Mouse (Mus musculus): ENCODE results near the gene Rnf5. TPM values are rescaled to one million over a fixed set of nuclear protein-coding genes. Genes with fewer than 3 reads are reported as not detected.

The Rnf5 gene
- total RNA-seq (2015), result 50.6 and 51.6 TPM in 2 replicates
- 17.7 and 18.5 TPM in 2 replicates for total RNA-seq (2017)

GRCm38 (mm10) chr17:34603375-34604060, at the start of gene Rnf5:
Gene Rnf5, minus strand, starts transcription at chr17:34603690.
- ATAC-seq (replicated peaks; ENCODE audit: poor library complexity), result peak; percentile 72

DNA sequence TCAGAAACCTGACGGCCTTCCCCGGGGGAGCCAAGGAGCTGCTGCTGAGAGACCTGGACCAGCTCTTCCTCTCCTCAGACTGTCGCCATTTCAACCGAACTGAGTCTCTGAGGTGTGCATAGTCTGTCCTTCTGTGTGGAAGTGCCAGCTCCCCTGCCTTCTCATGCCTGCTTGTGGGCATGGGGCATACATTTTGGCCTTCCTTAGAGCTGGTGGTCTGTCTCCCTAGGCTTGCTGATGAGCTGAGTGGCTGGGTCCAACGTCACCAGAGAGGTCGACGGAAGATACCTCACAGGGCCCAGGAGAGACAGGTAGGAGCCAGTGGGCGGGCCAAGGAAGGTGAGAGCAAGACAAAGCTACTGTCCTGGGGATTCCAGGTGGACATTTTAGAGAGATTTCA, 49.5 kb upstream of the Rnf5 start:
- no peak for ATAC-seq (replicated peaks; ENCODE audit: poor library complexity)

GRCm38 (mm10) chr17:34652546-34652945, 49.1 kb upstream of the Rnf5 start:
- ATAC-seq (replicated peaks; ENCODE audit: poor library complexity), result no peak

DNA sequence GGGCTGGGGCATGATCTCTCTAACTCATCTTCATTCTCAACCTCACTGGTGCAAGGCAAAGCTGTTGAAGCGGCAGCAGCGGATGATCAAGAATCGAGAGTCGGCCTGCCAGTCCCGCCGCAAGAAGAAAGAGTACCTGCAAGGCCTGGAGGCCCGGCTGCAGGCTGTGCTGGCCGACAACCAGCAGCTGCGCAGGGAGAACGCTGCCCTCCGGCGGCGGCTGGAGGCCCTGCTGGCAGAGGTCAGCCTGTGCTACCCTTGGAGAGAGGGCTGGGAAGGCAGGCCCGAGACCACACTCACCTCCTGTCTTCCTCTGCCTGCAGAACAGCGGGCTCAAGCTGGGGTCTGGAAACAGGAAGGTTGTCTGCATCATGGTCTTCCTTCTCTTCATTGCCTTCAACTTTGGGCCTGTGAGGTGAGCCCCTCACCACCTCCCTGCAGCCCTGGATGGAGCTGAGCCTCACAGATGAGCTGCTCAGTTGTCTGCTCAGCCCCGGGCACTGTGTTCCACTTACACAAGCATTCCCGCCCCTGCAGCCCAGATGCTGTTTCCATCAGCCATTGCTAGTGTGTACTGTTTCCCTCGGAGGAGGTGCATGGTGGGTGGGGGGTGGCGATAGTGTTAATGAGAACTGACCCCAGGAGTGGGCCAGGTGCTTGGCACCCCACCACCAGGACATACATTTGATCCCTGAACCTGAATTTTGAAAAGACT, 48.2 kb upstream of the Rnf5 start:
- ATAC-seq (replicated peaks; ENCODE audit: poor library complexity), result 0 out of 2 replicates have a peak, but pooled peaks have one; percentile 15

DNA sequence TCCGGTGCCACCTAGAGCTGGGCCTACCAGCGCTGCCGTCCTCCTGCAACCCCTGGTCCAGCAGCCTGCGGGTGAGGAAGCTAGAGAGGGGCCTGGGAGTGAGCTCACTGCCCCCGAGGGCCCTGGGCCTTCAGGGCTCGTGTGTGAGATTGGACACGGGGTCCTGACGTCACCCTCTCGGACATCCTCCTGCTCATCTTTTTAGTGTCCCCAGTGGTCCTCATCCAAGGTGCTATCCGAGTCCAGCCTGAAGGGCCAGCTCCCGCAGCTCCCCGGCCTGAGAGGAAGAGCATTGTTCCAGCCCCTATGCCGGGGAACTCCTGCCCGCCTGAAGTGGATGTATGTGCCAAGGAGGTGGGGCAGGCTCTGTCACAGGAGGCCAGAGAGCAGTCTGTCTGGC, 47.3 kb upstream of the Rnf5 start:
- ATAC-seq (replicated peaks; ENCODE audit: poor library complexity), result no peak

DNA sequence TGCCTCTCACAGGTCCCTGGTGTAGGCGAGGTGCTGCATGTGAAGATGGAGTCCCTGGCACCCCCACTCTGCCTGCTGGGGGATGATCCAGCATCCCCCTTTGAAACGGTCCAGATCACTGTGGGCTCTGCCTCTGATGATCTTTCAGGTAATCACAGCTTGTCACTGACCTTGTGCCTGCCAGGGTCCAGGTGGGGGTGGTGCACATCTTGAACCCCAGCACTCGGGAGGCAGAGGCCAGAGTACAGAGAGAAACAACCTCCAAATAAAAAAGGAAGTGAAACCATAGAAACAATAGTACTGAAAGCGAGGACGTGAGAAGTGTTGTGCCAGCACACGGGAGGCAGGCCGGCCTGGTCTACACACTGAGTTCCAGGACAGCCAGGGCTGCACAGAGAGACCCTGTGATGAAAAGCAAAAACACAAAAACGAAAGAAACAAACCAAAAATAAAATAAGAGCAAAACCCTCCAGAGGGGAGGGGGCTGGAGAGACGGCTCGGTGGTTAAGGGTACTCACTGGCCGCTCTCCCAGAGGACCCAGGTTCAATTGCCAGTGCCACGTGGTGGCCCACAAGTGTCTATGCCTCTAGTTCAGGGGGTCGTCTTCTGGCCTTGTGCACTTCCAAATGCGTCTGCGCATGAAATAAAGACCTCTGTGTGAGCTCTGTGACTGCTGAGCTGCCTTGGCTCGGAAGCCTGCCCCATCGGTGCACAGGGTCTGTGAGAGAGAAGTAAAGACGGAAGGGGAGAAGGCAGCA, 45.8 kb upstream of the Rnf5 start:
- no peak for ATAC-seq (replicated peaks; ENCODE audit: poor library complexity)

- no peak for ATAC-seq (replicated peaks; ENCODE audit: poor library complexity)
Observed at GRCm38 (mm10) chr17:34648141-34648890, 44.8 kb upstream of the Rnf5 start.

DNA sequence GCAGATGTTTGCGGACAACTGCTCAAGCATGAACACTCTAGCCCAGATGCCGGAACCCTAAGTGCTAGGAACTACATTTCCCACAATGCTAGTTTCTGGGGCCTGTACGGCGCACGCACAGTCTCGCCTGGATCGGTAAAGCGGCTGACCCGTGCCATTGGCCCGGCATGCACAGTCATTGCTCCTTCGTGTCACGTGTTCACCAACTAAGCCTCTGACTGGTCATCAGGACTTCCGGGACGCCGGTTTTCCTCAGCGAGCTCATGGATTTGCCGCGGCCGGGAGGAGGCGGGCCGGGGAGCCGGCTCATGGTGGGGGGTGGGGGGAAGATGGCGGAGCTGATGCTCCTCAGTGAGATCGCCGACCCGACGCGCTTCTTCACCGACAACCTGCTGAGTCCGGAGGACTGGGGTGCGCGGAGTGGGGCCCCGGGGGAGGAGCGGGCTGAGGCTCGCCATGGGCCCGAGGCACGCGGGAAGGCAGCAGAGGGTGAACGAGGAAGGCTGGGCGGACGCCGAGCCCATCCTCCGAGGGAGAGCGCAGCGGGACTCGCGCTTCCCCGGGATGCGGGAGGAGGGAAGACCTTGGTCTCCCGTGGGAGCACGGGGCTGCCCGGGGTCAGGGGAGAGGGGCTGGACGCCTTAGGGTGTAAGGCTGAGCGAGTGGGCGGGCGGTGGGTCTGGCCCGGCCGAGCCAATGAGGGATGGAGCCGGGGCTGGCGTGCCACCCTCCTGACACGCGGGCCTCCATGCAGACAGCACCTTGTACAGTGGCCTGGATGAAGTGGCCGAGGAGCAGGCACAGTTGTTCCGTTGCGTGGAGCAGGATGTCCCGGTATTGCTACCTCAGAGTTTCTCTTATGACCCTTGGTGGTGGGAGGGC, 43.7 kb upstream of the Rnf5 start, which contains the start of gene Atf6b:
Atf6b (plus strand) TSS at position 241 of the 882 bp plus-strand sequence.
- peak; percentile 84 for ATAC-seq (replicated peaks; ENCODE audit: poor library complexity)

DNA sequence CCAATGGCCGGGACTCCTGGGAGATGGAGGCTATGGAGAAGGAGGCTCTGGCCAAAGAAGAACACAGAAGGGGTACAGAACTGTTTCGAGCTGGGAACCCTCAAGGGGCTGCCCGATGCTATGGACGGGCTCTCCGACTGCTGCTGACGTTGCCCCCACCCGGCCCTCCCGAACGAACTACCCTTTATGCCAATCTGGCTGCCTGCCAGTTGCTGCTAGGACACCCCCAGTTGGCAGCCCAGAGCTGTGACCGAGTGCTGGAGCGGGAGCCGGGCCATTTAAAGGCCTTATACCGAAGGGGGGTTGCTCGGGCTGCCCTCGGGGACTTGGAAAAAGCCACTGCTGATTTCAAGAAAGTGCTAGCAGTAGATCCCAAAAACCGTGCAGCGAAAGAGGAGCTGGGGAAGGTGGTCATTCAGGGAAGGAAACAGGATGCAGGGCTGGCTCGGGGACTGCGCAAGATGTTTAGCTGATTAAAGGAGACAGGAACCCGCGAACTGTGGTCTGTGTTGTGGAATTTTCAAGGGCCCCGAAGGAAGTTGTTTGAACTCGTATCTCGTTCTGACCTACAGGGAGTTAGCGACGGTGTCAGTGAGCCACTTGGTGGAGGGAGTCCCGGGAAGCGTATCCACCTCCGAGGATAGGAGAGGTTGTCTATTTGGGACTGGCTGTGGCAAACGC, 42.5 kb upstream of the Rnf5 start:
- ATAC-seq (replicated peaks; ENCODE audit: poor library complexity), result no peak

- ATAC-seq (replicated peaks; ENCODE audit: poor library complexity), result no peak
Observed at GRCm38 (mm10) chr17:34645256-34645829, 41.9 kb upstream of the Rnf5 start.

DNA sequence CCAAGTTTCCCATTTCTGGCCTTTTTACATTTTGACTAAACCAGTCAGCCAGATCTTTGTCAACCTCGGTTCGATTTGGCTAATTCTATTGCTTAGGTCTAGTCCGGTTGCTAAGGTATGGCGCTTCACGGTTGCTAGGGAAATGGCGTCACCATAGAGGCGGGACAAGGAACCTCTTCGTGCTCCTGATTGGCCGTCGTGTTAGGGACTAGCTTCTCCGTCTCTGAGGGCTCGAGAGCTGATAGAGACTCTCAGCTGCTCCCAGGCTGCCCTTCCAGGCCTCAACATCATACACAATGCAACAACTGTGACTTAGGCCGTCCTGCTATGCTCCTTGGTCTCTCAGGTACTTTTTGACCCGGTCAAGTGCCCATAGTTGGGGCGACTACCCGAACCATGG, 41.1 kb upstream of the Rnf5 start, which contains the start of gene Fkbpl:
Fkbpl (plus strand) TSS at position 157 of the 400 bp plus-strand sequence.
- peak; percentile 82 for ATAC-seq (replicated peaks; ENCODE audit: poor library complexity)

DNA sequence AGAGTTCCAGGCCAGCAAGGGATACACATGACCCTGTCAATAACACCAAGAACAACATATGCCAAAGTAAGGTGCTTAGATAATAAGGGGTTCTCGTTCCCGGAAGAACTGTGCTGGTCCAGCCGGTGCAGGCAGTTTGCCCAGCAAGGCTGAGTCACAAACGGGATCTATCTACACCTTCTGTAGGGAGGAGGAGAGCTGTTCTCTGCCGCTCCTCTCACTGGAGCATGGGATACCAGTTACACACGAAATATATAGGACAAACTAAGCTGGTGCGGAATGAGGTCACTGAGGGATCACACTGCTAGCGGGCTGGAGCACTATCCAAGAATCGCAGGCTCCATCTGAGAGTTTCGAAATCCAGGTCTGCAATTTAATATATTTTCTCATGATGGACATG, 40.5 kb upstream of the Rnf5 start:
- ATAC-seq (replicated peaks; ENCODE audit: poor library complexity), result no peak

- ATAC-seq (replicated peaks; ENCODE audit: poor library complexity), result no peak
Observed at GRCm38 (mm10) chr17:34643379-34643778, 39.9 kb upstream of the Rnf5 start.

DNA sequence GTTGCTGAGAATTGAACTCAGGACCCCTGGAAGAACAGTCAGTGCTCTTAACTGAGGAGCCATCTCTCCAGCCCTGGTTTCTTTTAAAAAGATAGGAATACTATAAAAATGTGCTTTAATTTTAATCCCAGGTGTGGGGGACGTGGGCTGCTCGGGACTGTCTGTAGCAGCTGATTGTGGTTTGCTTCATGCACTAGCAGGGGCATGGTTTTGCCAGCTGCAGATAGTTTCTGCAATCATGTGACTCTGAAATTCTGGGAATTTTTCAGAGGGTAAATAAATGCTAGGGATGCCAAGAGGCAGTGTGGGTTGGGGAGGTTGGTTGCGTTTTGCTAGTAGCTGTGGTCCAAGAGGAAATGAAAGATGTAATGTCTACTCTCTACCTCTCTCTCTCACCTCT, 38.5 kb upstream of the Rnf5 start:
- ATAC-seq (replicated peaks; ENCODE audit: poor library complexity), result no peak

GRCm38 (mm10) chr17:34640778-34641601, 37.5 kb upstream of the Rnf5 start:
- ATAC-seq (replicated peaks; ENCODE audit: poor library complexity), result peak; percentile 26; the same call in 1 of the 2 replicates

DNA sequence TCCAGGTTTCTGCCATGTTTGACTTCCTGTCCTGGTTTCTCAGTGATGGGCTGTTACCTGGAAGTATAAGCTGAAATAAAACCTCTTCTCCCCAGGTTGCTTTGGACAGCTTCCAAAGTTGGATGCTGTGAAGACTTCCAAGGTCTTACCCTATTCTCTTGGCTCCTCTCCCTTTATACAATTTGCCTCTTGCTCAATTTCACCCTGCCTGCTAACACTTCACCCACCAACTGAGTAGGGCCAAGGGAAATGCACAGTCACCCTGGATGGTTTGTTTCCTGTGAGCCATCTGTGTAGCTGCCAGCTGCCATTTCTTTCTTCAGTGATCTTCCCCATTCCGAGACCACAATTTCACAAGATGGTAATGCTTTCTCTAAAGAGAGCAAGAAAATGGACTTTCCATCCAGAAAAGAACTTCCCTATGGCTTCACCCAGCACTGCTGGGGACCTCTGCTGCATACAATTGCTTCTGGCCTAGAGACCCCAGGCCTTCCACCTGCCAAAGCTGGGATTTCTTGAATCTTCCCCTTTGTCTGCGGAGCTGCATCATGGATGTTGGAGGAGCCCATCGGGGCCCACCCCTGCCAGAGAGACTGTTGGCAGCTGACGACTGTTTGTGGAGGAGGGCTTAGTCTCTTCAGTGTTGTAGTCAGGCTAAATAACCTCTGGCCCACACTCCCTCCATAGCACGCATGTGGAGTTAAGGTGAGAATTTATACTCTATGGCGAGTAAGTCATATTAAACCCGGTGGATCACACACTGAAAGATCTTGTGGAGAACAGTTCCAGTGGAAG, 36.2 kb upstream of the Rnf5 start:
- peak; percentile 79 for ATAC-seq (replicated peaks; ENCODE audit: poor library complexity)

GRCm38 (mm10) chr17:34637459-34637858, 34.0 kb upstream of the Rnf5 start:
- ATAC-seq (replicated peaks; ENCODE audit: poor library complexity), result no peak

All from megakaryocyte progenitor cell, adult 5-6 weeks (primary cell).